Mouse (Mus musculus): Measurements from ENCODE around the gene Nol12. TPM values are rescaled to one million over a fixed set of nuclear protein-coding genes. Genes with fewer than 3 reads are reported as not detected.
A peak's percentile ranks its signal among the peaks of the same experiment; 100 is the strongest.

Gene Nol12
- total and polyA plus RNA-seq, 3 experiments: 13.7 to 91.1 (median 33.2) TPM

- peaks cover 29 to 58% of the 10 kb centered on the region in 2 experiments for H3K4me1 ChIP-seq (ENCODE audit: control insufficient read depth in 1 of 2, insufficient read depth in 2 of 2)
- no peaks in the 10 kb centered on the region for H3K9me3 ChIP-seq (replicated peaks; ENCODE audit: low read length)
- H3K27ac ChIP-seq (ENCODE audit: insufficient read depth, low read depth): peak overlapping the region; percentile 91
- no peaks in the 10 kb centered on the region for H3K27me3 ChIP-seq (replicated peaks)
- H3K36me3 ChIP-seq (replicated peaks in 1 of 2; ENCODE audit: control insufficient read depth in 1 of 2, insufficient read depth in 1 of 2, low read length in 1 of 2): peaks cover 12 to 25% of the 10 kb centered on the region in 2 experiments
- no peak for DNase-seq (ENCODE audit: extremely low read depth)
- TF ChIP-seq MAFK (IDR thresholded peaks at IDR 0.05; ENCODE audit: insufficient replicate concordance, low read length) (no peak), KAT2A (IDR thresholded peaks at IDR 0.05; ENCODE audit: insufficient replicate concordance, low read length) (no peak), MAX (IDR thresholded peaks at IDR 0.05; ENCODE audit: low read length) (no peak), CTCF (conservative IDR thresholded peaks at IDR 0.05 in 1 of 2, IDR thresholded peaks at IDR 0.05 in 1 of 2; ENCODE audit: low read depth in 2 of 2, low read length in 2 of 2) (no peak), ZNF384 (IDR thresholded peaks at IDR 0.05; ENCODE audit: low read depth, low read length) (peak; percentile 85), USF1 (IDR thresholded peaks at IDR 0.05; ENCODE audit: low read depth, low read length) (no peak), ZMIZ1 (IDR thresholded peaks at IDR 0.05; ENCODE audit: low read depth, low read length) (no peak), ETS1 (conservative IDR thresholded peaks at IDR 0.05; ENCODE audit: low read depth, low read length) (no peak), TCF12 (IDR thresholded peaks at IDR 0.05; ENCODE audit: low read depth, low read length) (no peak), MXI1 (IDR thresholded peaks at IDR 0.05; ENCODE audit: low read depth, low read length) (no peak), POLR2AphosphoS2 (IDR thresholded peaks at IDR 0.05; ENCODE audit: low read depth, low read length) (no peak), ZKSCAN1 (IDR thresholded peaks at IDR 0.05; ENCODE audit: borderline replicate concordance, low read depth, low read length) (no peak), ZC3H11A (IDR thresholded peaks at IDR 0.05; ENCODE audit: low read depth, low read length) (no peak), NELFE (IDR thresholded peaks at IDR 0.05; ENCODE audit: low read depth, low read length) (no peak), CHD2 (IDR thresholded peaks at IDR 0.05; ENCODE audit: low read length) (no peak), SIN3A (IDR thresholded peaks at IDR 0.05; ENCODE audit: low read length) (0 out of 2 replicates have a peak, but pooled peaks have one; percentile 5)
- dilution Hi-C loops (cut with MboI; ENCODE audit: extremely low pct_ligation_motif_present, extremely low pct_unique_long_range_greater_than_20kb, low sequenced_read_pairs): no loop called here
- peak overlapping the region; percentile 95 for H3K4me2 ChIP-seq (ENCODE audit: insufficient read depth, low read depth, poor library complexity, severe bottlenecking)
- H3K79me2 ChIP-seq (replicated peaks; ENCODE audit: control insufficient read depth, extremely low read depth, insufficient read depth, poor library complexity, severe bottlenecking): peaks cover 4% of the 10 kb centered on the region; the same call in 1 of the 2 replicates
- H3K9ac ChIP-seq (ENCODE audit: insufficient read depth, low read depth): peak overlapping the region; percentile 70
- peak overlapping the region; percentile 61 to 84 (median 74) for H3K4me3 ChIP-seq (replicated peaks in 1 of 3; ENCODE audit: low read depth in 2 of 3, low read length in 2 of 3, poor library complexity in 1 of 3)
- in situ Hi-C loops (cut with MboI; ENCODE audit: low pct_ligation_motif_present, low pct_unique_long_range_greater_than_20kb, low sequenced_read_pairs): no loop called here
Observed at GRCm38 (mm10) chr15:78927021-78927787, 7.5 kb upstream of the Nol12 start.

GRCm38 (mm10) chr15:78927788-78928457, 6.8 kb upstream of the Nol12 start:
- peak overlapping the region; percentile 95 for H3K4me2 ChIP-seq (ENCODE audit: insufficient read depth, low read depth, poor library complexity, severe bottlenecking)
- H3K27ac ChIP-seq (ENCODE audit: insufficient read depth, low read depth): peak overlapping the region; percentile 91
- H3K4me3 ChIP-seq (replicated peaks in 1 of 3; ENCODE audit: low read depth in 2 of 3, low read length in 2 of 3, poor library complexity in 1 of 3): peak overlapping the region; percentile 61 to 84 (median 74)
- H3K79me2 ChIP-seq (replicated peaks; ENCODE audit: control insufficient read depth, extremely low read depth, insufficient read depth, poor library complexity, severe bottlenecking): peaks cover 4% of the 10 kb centered on the region; the same call in 1 of the 2 replicates
- H3K9ac ChIP-seq (ENCODE audit: insufficient read depth, low read depth): peak overlapping the region; percentile 70
- H3K27me3 ChIP-seq (replicated peaks): no peaks in the 10 kb centered on the region
- in situ Hi-C loops (cut with MboI; ENCODE audit: low pct_ligation_motif_present, low pct_unique_long_range_greater_than_20kb, low sequenced_read_pairs): no loop called here
- H3K36me3 ChIP-seq (replicated peaks in 1 of 2; ENCODE audit: control insufficient read depth in 1 of 2, insufficient read depth in 1 of 2, low read length in 1 of 2): peaks cover 12 to 25% of the 10 kb centered on the region in 2 experiments
- dilution Hi-C loops (cut with MboI; ENCODE audit: extremely low pct_ligation_motif_present, extremely low pct_unique_long_range_greater_than_20kb, low sequenced_read_pairs): no loop called here
- H3K9me3 ChIP-seq (replicated peaks; ENCODE audit: low read length): no peaks in the 10 kb centered on the region
- peaks cover 23 to 55% of the 10 kb centered on the region in 2 experiments for H3K4me1 ChIP-seq (ENCODE audit: control insufficient read depth in 1 of 2, insufficient read depth in 2 of 2)
- DNase-seq (ENCODE audit: extremely low read depth): peak; percentile 94
- TF ChIP-seq RAD21 (IDR thresholded peaks at IDR 0.05; ENCODE audit: low read depth, low read length) (no peak), BHLHE40 (IDR thresholded peaks at IDR 0.05; ENCODE audit: low read depth, low read length) (peak; percentile 71), MXI1 (IDR thresholded peaks at IDR 0.05; ENCODE audit: low read depth, low read length) (peak; percentile 83), HCFC1 (IDR thresholded peaks at IDR 0.05; ENCODE audit: low read depth, low read length) (peak; percentile 51), MAX (IDR thresholded peaks at IDR 0.05; ENCODE audit: low read length) (peak; percentile 65; the same call in 1 of the 2 replicates), E2F4 (IDR thresholded peaks at IDR 0.05; ENCODE audit: insufficient replicate concordance, low read depth, low read length) (peak; percentile 52; the same call in 1 of the 2 replicates), IRF4 (IDR thresholded peaks at IDR 0.05; ENCODE audit: low read depth, low read length) (peak; percentile 78; the same call in 1 of the 2 replicates), MYC (IDR thresholded peaks at IDR 0.05; ENCODE audit: low read depth, low read length) (no peak), SIN3A (IDR thresholded peaks at IDR 0.05; ENCODE audit: low read length) (peak; percentile 94), NELFE (IDR thresholded peaks at IDR 0.05; ENCODE audit: low read depth, low read length) (peak; percentile 32; the same call in 1 of the 2 replicates), UBTF (IDR thresholded peaks at IDR 0.05; ENCODE audit: low read depth, low read length) (no peak; the same call in 1 of the 2 replicates), JUN (IDR thresholded peaks at IDR 0.05; ENCODE audit: insufficient read depth, low read depth, low read length) (peak; percentile 23; the same call in 1 of the 2 replicates), MEF2A (IDR thresholded peaks at IDR 0.05; ENCODE audit: borderline replicate concordance, low read depth, low read length) (peak; percentile 73), CHD2 (IDR thresholded peaks at IDR 0.05; ENCODE audit: low read length) (no peak), TBP (conservative IDR thresholded peaks at IDR 0.05; ENCODE audit: low read depth, low read length) (no peak), GABPA (IDR thresholded peaks at IDR 0.05; ENCODE audit: insufficient replicate concordance, low read depth, low read length) (no peak), POLR2AphosphoS2 (IDR thresholded peaks at IDR 0.05; ENCODE audit: low read depth, low read length) (0 out of 2 replicates have a peak, but pooled peaks have one; percentile 47), SMC3 (IDR thresholded peaks at IDR 0.05; ENCODE audit: low read depth, low read length) (peak; percentile 14; the same call in 1 of the 2 replicates)
